Mouse (Mus musculus) embryonic facial prominence, embryonic 14.5 days (tissue): Measurements from ENCODE around the gene Atg4c. TPM values are rescaled to one million over a fixed set of nuclear protein-coding genes. Genes with fewer than 3 reads are reported as not detected.

Experiments
- ATAC-seq: fragments of 200-750 bp; cut with Nextera tagmentation; 2 replicates; pipeline ENCODE4 v1.8.0; 2017; ENCODE audit warnings: low read depth, moderate number of reproducible peaks, moderate TSS enrichment
- DNase-seq: peaks from one replicate; pipeline ENCODE4 v3.0.0-alpha.2; 2015; ENCODE audit warnings: low spot score
- H3K27ac ChIP-seq: fragments of 300-500 bp; sonication (generic); replicated peaks from 2 replicates; pipeline ENCODE4 v1.5.1; 2014; ENCODE audit warnings: low read depth, mild to moderate bottlenecking, low read length, moderate library complexity
- H3K27me3 ChIP-seq: fragments of 300-500 bp; sonication (generic); replicated peaks from 2 replicates; pipeline ENCODE4 v1.6.1; 2014; ENCODE audit warnings: low read length; ENCODE audit not compliant: control insufficient read depth, insufficient read depth
- H3K36me3 ChIP-seq: fragments of 300-500 bp; sonication (generic); 2 replicates; pipeline ENCODE4 v1.6.1; 2014; ENCODE audit warnings: low read length, mixed read lengths; ENCODE audit not compliant: control insufficient read depth, insufficient read depth
- H3K4me1 ChIP-seq: fragments of 300-500 bp; sonication (generic); 2 replicates; pipeline ENCODE4 v1.6.1; 2014; ENCODE audit warnings: antibody characterized with exemption, low read length; ENCODE audit not compliant: control insufficient read depth, insufficient read depth
- H3K4me2 ChIP-seq: fragments of 300-500 bp; sonication (generic); 2 replicates; pipeline ENCODE4 v1.6.1; 2014; ENCODE audit warnings: low read depth, mild to moderate bottlenecking, low read length, moderate library complexity, mixed read lengths
- H3K4me3 ChIP-seq: fragments of 300-500 bp; sonication (generic); 2 replicates; pipeline ENCODE4 v1.5.1; 2014; ENCODE audit warnings: low read depth, mild to moderate bottlenecking, low read length
- H3K9ac ChIP-seq: fragments of 300-500 bp; sonication (generic); 2 replicates; pipeline ENCODE4 v1.6.1; 2014; ENCODE audit warnings: low read depth, mild to moderate bottlenecking, low read length, moderate library complexity, mixed read lengths
- H3K9me3 ChIP-seq: fragments of 300-500 bp; sonication (generic); 2 replicates; pipeline ENCODE4 v1.6.1; 2016; ENCODE audit warnings: low read length; ENCODE audit not compliant: control insufficient read depth
- WGBS: fragments of 180-500 bp; shearing (Covaris S2); extraction: QIAGEN DNeasy Blood & Tissue Kit; methylation state at CpG from one replicate; pipeline ENCODE4 v1.1.7; 2014; 5-methylcytosine and 5-hydroxymethylcytosine counted together
- polyA plus RNA-seq: library from polyadenylated mRNA; unstranded; fragments of >200 nt; fragmentation: Nextera tagmentation; extraction: Ambion mirVana; gene quantifications from 2 replicates; pipeline ENCODE4 v1.2.1, GENCODE M21; 2014

Atg4c gene
- polyA plus RNA-seq, 1 experiment from 2014 or later = 15.0 TPM

DNA sequence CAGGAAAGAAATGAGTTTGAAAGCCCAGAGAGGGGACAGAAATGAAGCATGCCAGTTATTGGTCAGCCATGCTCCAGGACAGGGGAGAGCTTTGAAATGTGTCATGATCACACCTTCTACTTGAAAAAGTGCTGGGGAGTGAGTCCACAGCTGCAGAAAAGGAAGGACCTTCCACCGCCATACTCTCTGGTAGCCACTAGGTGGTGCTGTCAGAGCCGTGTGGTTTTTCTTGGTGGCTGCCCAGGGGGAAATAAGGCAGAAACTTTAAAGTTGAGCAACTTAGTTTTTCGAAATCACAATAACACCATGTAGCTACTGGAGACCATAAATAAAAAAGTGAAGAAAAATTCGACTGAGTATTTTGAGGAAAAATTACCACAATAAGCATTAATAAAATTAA lies 104.9 kb downstream of the Atg4c start:
- Histone ChIP-seq H3K27me3 (no peaks in the 10 kb centered on the region), H3K36me3 (no peaks in the 10 kb centered on the region), H3K4me1 (no peaks in the 10 kb centered on the region), H3K9ac (no peak overlapping the region), H3K4me3 (no peak overlapping the region), H3K27ac (no peak overlapping the region), H3K9me3 (peaks cover 9% of the 10 kb centered on the region), H3K4me2 (no peak overlapping the region)
- DNase-seq (no peak), ATAC-seq (no peak)
- 12% methylated on average over 4 of the region's 4 CpGs for WGBS

DNA sequence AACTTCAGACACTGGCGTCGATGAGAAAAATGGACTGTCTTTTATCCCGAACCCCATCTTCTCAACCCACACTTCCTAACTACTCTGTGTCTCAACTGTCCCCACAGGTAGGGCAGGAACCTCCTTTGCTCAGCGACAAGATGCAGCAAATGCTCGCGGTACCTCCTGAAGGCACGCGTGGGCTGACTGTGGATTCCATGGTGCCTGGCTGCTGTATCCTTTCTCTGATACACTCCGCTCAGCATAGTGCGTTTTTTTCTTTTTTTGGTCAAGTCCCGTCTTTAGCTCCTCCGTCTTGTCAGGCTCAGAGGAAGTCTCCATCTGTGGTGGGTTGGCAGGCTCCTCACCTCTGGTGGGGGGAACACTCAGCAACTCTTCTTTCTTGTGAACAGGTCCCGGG lies 111.1 kb downstream of the Atg4c start:
- H3K9ac ChIP-seq = no peak overlapping the region
- no peaks in the 10 kb centered on the region for H3K4me1 ChIP-seq
- WGBS = 86% methylated on average over 13 of the region's 13 CpGs
- no peak overlapping the region for H3K4me3 ChIP-seq
- H3K4me2 ChIP-seq = no peak overlapping the region
- no peaks in the 10 kb centered on the region for H3K27me3 ChIP-seq
- DNase-seq = no peak
- peaks cover 9% of the 10 kb centered on the region for H3K9me3 ChIP-seq
- no peak for ATAC-seq
- H3K27ac ChIP-seq = no peak overlapping the region
- H3K36me3 ChIP-seq = no peaks in the 10 kb centered on the region

Other genes starting within 250 kb of the Atg4c start
- 0.67 and 0.78 TPM in 2 replicates for gene Angptl3, start 163.0 kb upstream of the Atg4c start, polyA plus RNA-seq
- 65.4 and 71.3 TPM in 2 replicates for gene Dock7, start 73.0 kb upstream of the Atg4c start, polyA plus RNA-seq
- 0.30 and 0.49 TPM in 2 replicates for gene Gm12689, start 102.0 kb downstream of the Atg4c start, polyA plus RNA-seq